Mouse (Mus musculus): ENCODE measurements around the gene Mdh2. TPM values are rescaled to one million over a fixed set of nuclear protein-coding genes. Genes with fewer than 3 reads are reported as not detected.

Gene Mdh2
- total RNA-seq, 1 experiment: 223 TPM

- no peak for DNase-seq (ENCODE audit: low read depth, low spot score)
- in situ Hi-C loops (cut with MboI; ENCODE audit: low sequenced_read_pairs in 2 of 2, unreplicated experiment in 2 of 2): no loop called here
- no peak overlapping the region for H3K4me3 ChIP-seq (ENCODE audit: insufficient read depth in 1 of 2, low read depth in 1 of 2, low read length in 2 of 2, poor library complexity in 1 of 2, severe bottlenecking in 1 of 2)
- no peaks in the 10 kb centered on the region for H3K36me3 ChIP-seq (ENCODE audit: control insufficient read depth, insufficient read depth, low read length, poor library complexity, severe bottlenecking)
- TF ChIP-seq CHD2 (IDR thresholded peaks at IDR 0.05; ENCODE audit: low read depth, low read length) (no peak), ZNF384 (IDR thresholded peaks at IDR 0.05; ENCODE audit: low read depth, low read length) (no peak), HCFC1 (IDR thresholded peaks at IDR 0.05; ENCODE audit: borderline replicate concordance, insufficient read depth, low read length) (no peak), ZC3H11A (IDR thresholded peaks at IDR 0.05; ENCODE audit: borderline replicate concordance, low read depth, low read length) (no peak), MAFK (IDR thresholded peaks at IDR 0.05; ENCODE audit: insufficient read depth, low read depth, low read length) (no peak)
- H3K9me3 ChIP-seq (ENCODE audit: control insufficient read depth, insufficient read depth, low read depth, low read length): no peaks in the 10 kb centered on the region
- no peak overlapping the region for H3K27ac ChIP-seq (ENCODE audit: insufficient read depth, low read depth, low read length, poor library complexity, severe bottlenecking)
- no peak overlapping the region for H3K9ac ChIP-seq (ENCODE audit: insufficient read depth, low read depth, low read length, poor library complexity, severe bottlenecking)
- H3K4me1 ChIP-seq (ENCODE audit: control insufficient read depth in 2 of 2, insufficient read depth in 2 of 2, low read length in 2 of 2, poor library complexity in 1 of 2): peaks cover 0 to 2% of the 10 kb centered on the region in 2 experiments; a peak in 2 of 4 replicates
These were observed 44.1 kb downstream of the Mdh2 start for GRCm38 (mm10) chr5:135822316-135822944.

- H3K4me3 ChIP-seq (ENCODE audit: insufficient read depth in 1 of 2, low read depth in 1 of 2, low read length in 2 of 2, poor library complexity in 1 of 2, severe bottlenecking in 1 of 2): no peak overlapping the region
- H3K4me1 ChIP-seq (ENCODE audit: control insufficient read depth in 2 of 2, insufficient read depth in 2 of 2, low read length in 2 of 2, poor library complexity in 1 of 2): peaks cover 0 to 2% of the 10 kb centered on the region in 2 experiments; a peak in 2 of 4 replicates
- no peak overlapping the region for H3K9ac ChIP-seq (ENCODE audit: insufficient read depth, low read depth, low read length, poor library complexity, severe bottlenecking)
- no peak overlapping the region for H3K27ac ChIP-seq (ENCODE audit: insufficient read depth, low read depth, low read length, poor library complexity, severe bottlenecking)
- H3K9me3 ChIP-seq (ENCODE audit: control insufficient read depth, insufficient read depth, low read depth, low read length): no peaks in the 10 kb centered on the region
- in situ Hi-C loops (cut with MboI; ENCODE audit: low sequenced_read_pairs in 2 of 2, unreplicated experiment in 2 of 2): no loop called here
- H3K36me3 ChIP-seq (ENCODE audit: control insufficient read depth, insufficient read depth, low read length, poor library complexity, severe bottlenecking): no peaks in the 10 kb centered on the region
- TF ChIP-seq CHD2 (IDR thresholded peaks at IDR 0.05; ENCODE audit: low read depth, low read length) (no peak), MAFK (IDR thresholded peaks at IDR 0.05; ENCODE audit: insufficient read depth, low read depth, low read length) (no peak), HCFC1 (IDR thresholded peaks at IDR 0.05; ENCODE audit: borderline replicate concordance, insufficient read depth, low read length) (no peak), ZNF384 (IDR thresholded peaks at IDR 0.05; ENCODE audit: low read depth, low read length) (no peak), ZC3H11A (IDR thresholded peaks at IDR 0.05; ENCODE audit: borderline replicate concordance, low read depth, low read length) (no peak)
- no peak for DNase-seq (ENCODE audit: low read depth, low spot score)
These were observed 46.2 kb downstream of the Mdh2 start for GRCm38 (mm10) chr5:135824517-135824916.

GRCm38 (mm10) chr5:135826225-135826624 is 47.9 kb downstream of the Mdh2 start:
- Histone ChIP-seq H3K4me3 (ENCODE audit: insufficient read depth in 1 of 2, low read depth in 1 of 2, low read length in 2 of 2, poor library complexity in 1 of 2, severe bottlenecking in 1 of 2) (no peak overlapping the region), H3K9me3 (ENCODE audit: control insufficient read depth, insufficient read depth, low read depth, low read length) (no peaks in the 10 kb centered on the region), H3K36me3 (ENCODE audit: control insufficient read depth, insufficient read depth, low read length, poor library complexity, severe bottlenecking) (no peaks in the 10 kb centered on the region), H3K4me1 (ENCODE audit: control insufficient read depth in 2 of 2, insufficient read depth in 2 of 2, low read length in 2 of 2, poor library complexity in 1 of 2) (peaks cover 0 to 2% of the 10 kb centered on the region in 2 experiments; a peak in 2 of 4 replicates), H3K27ac (ENCODE audit: insufficient read depth, low read depth, low read length, poor library complexity, severe bottlenecking) (no peak overlapping the region), H3K9ac (ENCODE audit: insufficient read depth, low read depth, low read length, poor library complexity, severe bottlenecking) (no peak overlapping the region)
- TF ChIP-seq CHD2 (IDR thresholded peaks at IDR 0.05; ENCODE audit: low read depth, low read length) (no peak), MAFK (IDR thresholded peaks at IDR 0.05; ENCODE audit: insufficient read depth, low read depth, low read length) (no peak), ZC3H11A (IDR thresholded peaks at IDR 0.05; ENCODE audit: borderline replicate concordance, low read depth, low read length) (no peak), HCFC1 (IDR thresholded peaks at IDR 0.05; ENCODE audit: borderline replicate concordance, insufficient read depth, low read length) (no peak), ZNF384 (IDR thresholded peaks at IDR 0.05; ENCODE audit: low read depth, low read length) (no peak)
- in situ Hi-C loops (cut with MboI; ENCODE audit: low sequenced_read_pairs in 2 of 2, unreplicated experiment in 2 of 2): no loop called here
- no peak for DNase-seq (ENCODE audit: low read depth, low spot score)

- Histone ChIP-seq H3K27ac (ENCODE audit: insufficient read depth, low read depth, low read length, poor library complexity, severe bottlenecking) (no peak overlapping the region), H3K4me3 (ENCODE audit: insufficient read depth in 1 of 2, low read depth in 1 of 2, low read length in 2 of 2, poor library complexity in 1 of 2, severe bottlenecking in 1 of 2) (no peak overlapping the region), H3K4me1 (ENCODE audit: control insufficient read depth in 2 of 2, insufficient read depth in 2 of 2, low read length in 2 of 2, poor library complexity in 1 of 2) (peaks cover 0 to 5% of the 10 kb centered on the region in 2 experiments; a peak in 1 of 4 replicates), H3K36me3 (ENCODE audit: control insufficient read depth, insufficient read depth, low read length, poor library complexity, severe bottlenecking) (no peaks in the 10 kb centered on the region), H3K9ac (ENCODE audit: insufficient read depth, low read depth, low read length, poor library complexity, severe bottlenecking) (no peak overlapping the region), H3K9me3 (ENCODE audit: control insufficient read depth, insufficient read depth, low read depth, low read length) (no peaks in the 10 kb centered on the region)
- in situ Hi-C loops (cut with MboI; ENCODE audit: low sequenced_read_pairs in 2 of 2, unreplicated experiment in 2 of 2): no loop called here
- DNase-seq (ENCODE audit: low read depth, low spot score): no peak
- no peak for TF ChIP-seq ZNF384 (IDR thresholded peaks at IDR 0.05; ENCODE audit: low read depth, low read length)
- TF ChIP-seq ZC3H11A (IDR thresholded peaks at IDR 0.05; ENCODE audit: borderline replicate concordance, low read depth, low read length): no peak
- TF ChIP-seq CHD2 (IDR thresholded peaks at IDR 0.05; ENCODE audit: low read depth, low read length): no peak
- TF ChIP-seq HCFC1 (IDR thresholded peaks at IDR 0.05; ENCODE audit: borderline replicate concordance, insufficient read depth, low read length): no peak
- no peak for TF ChIP-seq MAFK (IDR thresholded peaks at IDR 0.05; ENCODE audit: insufficient read depth, low read depth, low read length)
These were observed 51.1 kb downstream of the Mdh2 start for GRCm38 (mm10) chr5:135829381-135829780.

All from ES-E14 (cell line).